Mouse (Mus musculus): Measurements from ENCODE around the gene Nlrp3. TPM values are rescaled to one million over a fixed set of nuclear protein-coding genes. Genes with fewer than 3 reads are reported as not detected.
A peak's percentile ranks its signal among the peaks of the same experiment; 100 is the strongest.

Gene Nlrp3
- polyA plus RNA-seq, 1 experiment from 2014 or later, result not detected

DNA sequence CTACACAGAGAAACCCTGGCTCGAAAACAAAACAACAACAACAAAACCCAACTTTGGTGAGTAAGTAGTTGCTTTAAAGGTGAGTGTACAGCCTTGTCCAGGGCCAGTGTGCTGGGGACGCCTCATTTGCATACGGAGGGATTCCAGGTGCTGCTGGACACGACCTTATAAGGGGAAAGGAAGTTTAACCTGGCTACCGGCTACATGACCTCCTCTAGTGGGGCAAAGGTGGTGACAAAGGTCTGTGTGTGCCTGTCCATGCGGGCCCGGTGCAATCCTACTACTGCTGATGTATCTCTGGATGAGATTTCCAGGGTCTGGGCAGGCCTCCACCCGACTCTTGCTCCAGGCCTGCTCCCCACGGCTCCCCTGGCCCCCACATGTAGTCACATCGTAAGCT, 28.6 kb upstream of the Nlrp3 start:
- H3K9me3 ChIP-seq (ENCODE audit: control insufficient read depth, low read length), result no peaks in the 10 kb centered on the region
- DNase-seq, result no peak
- H3K4me3 ChIP-seq (replicated peaks; ENCODE audit: low read depth, low read length), result no peak overlapping the region
- peaks cover 2% of the 10 kb centered on the region; the same call in 1 of the 2 replicates for H3K4me1 ChIP-seq (ENCODE audit: control insufficient read depth, insufficient read depth, low read length)
- WGBS, result 89% methylated on average over 10 of the region's 10 CpGs
- H3K27me3 ChIP-seq (ENCODE audit: control insufficient read depth, insufficient read depth, low read length), result no peaks in the 10 kb centered on the region
- no peak overlapping the region for H3K27ac ChIP-seq (replicated peaks; ENCODE audit: low read depth, low read length)
- H3K9ac ChIP-seq (replicated peaks; ENCODE audit: low read length), result no peak overlapping the region
- H3K4me2 ChIP-seq (ENCODE audit: low read length), result no peak overlapping the region
- no peak for ATAC-seq (ENCODE audit: low FRiP score, low TSS enrichment)
- 0 out of 2 replicates have a peak, but pooled peaks cover 11% of the 10 kb centered on the region for H3K36me3 ChIP-seq (ENCODE audit: control insufficient read depth, insufficient read depth, low read length)

GRCm38 (mm10) chr11:59513556-59513955, 27.8 kb upstream of the Nlrp3 start:
- H3K36me3 ChIP-seq (ENCODE audit: control insufficient read depth, insufficient read depth, low read length), result 0 out of 2 replicates have a peak, but pooled peaks cover 11% of the 10 kb centered on the region
- no peaks in the 10 kb centered on the region for H3K27me3 ChIP-seq (ENCODE audit: control insufficient read depth, insufficient read depth, low read length)
- H3K9ac ChIP-seq (replicated peaks; ENCODE audit: low read length), result no peak overlapping the region
- H3K9me3 ChIP-seq (ENCODE audit: control insufficient read depth, low read length), result no peaks in the 10 kb centered on the region
- H3K27ac ChIP-seq (replicated peaks; ENCODE audit: low read depth, low read length), result no peak overlapping the region
- DNase-seq, result peak; percentile 9
- WGBS, result 89% methylated on average over 3 of the region's 3 CpGs
- H3K4me2 ChIP-seq (ENCODE audit: low read length), result no peak overlapping the region
- H3K4me3 ChIP-seq (replicated peaks; ENCODE audit: low read depth, low read length), result no peak overlapping the region
- no peaks in the 10 kb centered on the region for H3K4me1 ChIP-seq (ENCODE audit: control insufficient read depth, insufficient read depth, low read length)
- ATAC-seq (ENCODE audit: low FRiP score, low TSS enrichment), result no peak

DNA sequence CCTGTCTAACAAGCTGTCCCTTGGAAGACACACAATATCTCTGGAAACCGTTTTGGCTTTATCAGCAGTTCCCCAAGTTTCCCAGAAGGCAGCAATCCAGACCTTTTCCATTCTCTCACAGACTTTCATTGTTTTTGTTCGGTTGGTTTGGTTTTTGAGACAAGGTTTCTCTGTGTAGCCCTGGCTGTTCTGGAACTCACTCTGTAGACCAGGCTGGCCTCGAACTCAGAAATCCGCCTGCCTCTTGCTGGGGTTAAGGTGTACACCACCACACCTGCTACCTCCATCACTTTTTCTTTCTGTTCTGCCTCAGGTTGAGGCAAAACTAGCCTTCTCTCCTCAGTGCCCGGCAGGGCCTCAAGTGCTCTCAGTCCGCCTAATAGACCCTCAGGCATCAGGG, 27.0 kb upstream of the Nlrp3 start:
- 81% methylated on average over 6 of the region's 6 CpGs for WGBS
- H3K9ac ChIP-seq (replicated peaks; ENCODE audit: low read length), result no peak overlapping the region
- no peaks in the 10 kb centered on the region for H3K4me1 ChIP-seq (ENCODE audit: control insufficient read depth, insufficient read depth, low read length)
- H3K27ac ChIP-seq (replicated peaks; ENCODE audit: low read depth, low read length), result no peak overlapping the region
- H3K4me3 ChIP-seq (replicated peaks; ENCODE audit: low read depth, low read length), result no peak overlapping the region
- DNase-seq (no peak), ATAC-seq (ENCODE audit: low FRiP score, low TSS enrichment) (no peak)
- no peak overlapping the region for H3K4me2 ChIP-seq (ENCODE audit: low read length)
- H3K36me3 ChIP-seq (ENCODE audit: control insufficient read depth, insufficient read depth, low read length), result 0 out of 2 replicates have a peak, but pooled peaks cover 11% of the 10 kb centered on the region
- H3K27me3 ChIP-seq (ENCODE audit: control insufficient read depth, insufficient read depth, low read length), result no peaks in the 10 kb centered on the region
- H3K9me3 ChIP-seq (ENCODE audit: control insufficient read depth, low read length), result no peaks in the 10 kb centered on the region

DNA sequence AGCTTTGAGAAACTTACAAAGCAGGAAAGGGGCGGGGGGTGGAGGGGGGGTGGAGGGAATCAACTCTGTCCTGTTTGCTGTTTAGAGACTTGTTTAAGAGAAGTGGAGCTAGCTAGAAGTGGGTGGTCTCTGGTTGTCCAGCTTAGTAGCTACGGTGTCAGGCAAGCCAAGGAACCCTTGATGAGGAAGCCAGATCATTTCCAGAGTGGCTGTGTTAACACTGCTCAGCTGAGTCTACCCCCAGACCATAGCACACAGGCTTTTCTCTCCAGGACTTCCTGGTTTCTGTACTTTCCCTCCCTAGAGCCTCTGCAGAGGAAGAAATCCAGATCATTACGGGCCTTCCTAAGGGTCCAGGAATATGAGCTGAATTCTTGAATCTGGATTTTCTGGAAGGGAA, 26.6 kb upstream of the Nlrp3 start:
- no peak overlapping the region for H3K27ac ChIP-seq (replicated peaks; ENCODE audit: low read depth, low read length)
- H3K9ac ChIP-seq (replicated peaks; ENCODE audit: low read length), result no peak overlapping the region
- H3K4me1 ChIP-seq (ENCODE audit: control insufficient read depth, insufficient read depth, low read length), result no peaks in the 10 kb centered on the region
- no peaks in the 10 kb centered on the region for H3K9me3 ChIP-seq (ENCODE audit: control insufficient read depth, low read length)
- H3K27me3 ChIP-seq (ENCODE audit: control insufficient read depth, insufficient read depth, low read length), result no peaks in the 10 kb centered on the region
- WGBS, result 89% methylated on average over 3 of the region's 3 CpGs
- DNase-seq, result no peak
- H3K4me2 ChIP-seq (ENCODE audit: low read length), result no peak overlapping the region
- no peak overlapping the region for H3K4me3 ChIP-seq (replicated peaks; ENCODE audit: low read depth, low read length)
- 0 out of 2 replicates have a peak, but pooled peaks cover 11% of the 10 kb centered on the region for H3K36me3 ChIP-seq (ENCODE audit: control insufficient read depth, insufficient read depth, low read length)
- no peak for ATAC-seq (ENCODE audit: low FRiP score, low TSS enrichment)

GRCm38 (mm10) chr11:59517441-59517840, 23.9 kb upstream of the Nlrp3 start:
- WGBS, result 91% methylated on average over 1 of the region's 1 CpGs
- Histone ChIP-seq H3K36me3 (ENCODE audit: control insufficient read depth, insufficient read depth, low read length) (no peaks in the 10 kb centered on the region), H3K9me3 (ENCODE audit: control insufficient read depth, low read length) (no peaks in the 10 kb centered on the region), H3K9ac (replicated peaks; ENCODE audit: low read length) (no peak overlapping the region), H3K4me3 (replicated peaks; ENCODE audit: low read depth, low read length) (no peak overlapping the region), H3K4me1 (ENCODE audit: control insufficient read depth, insufficient read depth, low read length) (no peaks in the 10 kb centered on the region), H3K4me2 (ENCODE audit: low read length) (no peak overlapping the region), H3K27ac (replicated peaks; ENCODE audit: low read depth, low read length) (no peak overlapping the region), H3K27me3 (ENCODE audit: control insufficient read depth, insufficient read depth, low read length) (no peaks in the 10 kb centered on the region)
- ATAC-seq (ENCODE audit: low FRiP score, low TSS enrichment) (no peak), DNase-seq (no peak)

DNA sequence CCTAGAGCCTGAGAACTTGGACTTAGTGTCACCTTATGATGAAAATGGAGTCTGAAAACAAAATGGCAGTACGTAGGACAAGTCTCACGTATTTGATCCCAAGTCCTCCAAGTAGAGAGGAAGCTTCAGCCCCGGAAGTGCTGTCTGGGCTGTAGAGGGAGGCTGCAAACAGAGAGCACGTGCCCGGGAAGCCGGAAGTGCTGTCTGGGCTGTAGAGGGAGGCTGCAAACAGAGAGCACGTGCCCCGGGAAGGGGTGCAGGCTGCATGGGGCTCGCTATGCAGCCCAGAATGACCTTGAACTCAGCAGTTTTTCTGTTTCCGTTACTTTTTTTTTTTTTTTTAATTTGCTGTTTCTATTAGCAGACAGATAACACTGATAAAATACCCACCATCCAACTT, 23.1 kb upstream of the Nlrp3 start:
- ATAC-seq (ENCODE audit: low FRiP score, low TSS enrichment) (no peak), DNase-seq (no peak)
- no peaks in the 10 kb centered on the region for H3K36me3 ChIP-seq (ENCODE audit: control insufficient read depth, insufficient read depth, low read length)
- no peaks in the 10 kb centered on the region for H3K27me3 ChIP-seq (ENCODE audit: control insufficient read depth, insufficient read depth, low read length)
- H3K9me3 ChIP-seq (ENCODE audit: control insufficient read depth, low read length), result no peaks in the 10 kb centered on the region
- no peak overlapping the region for H3K4me3 ChIP-seq (replicated peaks; ENCODE audit: low read depth, low read length)
- H3K9ac ChIP-seq (replicated peaks; ENCODE audit: low read length), result no peak overlapping the region
- WGBS, result 74% methylated on average over 10 of the region's 10 CpGs
- no peak overlapping the region for H3K4me2 ChIP-seq (ENCODE audit: low read length)
- no peaks in the 10 kb centered on the region for H3K4me1 ChIP-seq (ENCODE audit: control insufficient read depth, insufficient read depth, low read length)
- no peak overlapping the region for H3K27ac ChIP-seq (replicated peaks; ENCODE audit: low read depth, low read length)

GRCm38 (mm10) chr11:59519741-59520495, 21.4 kb upstream of the Nlrp3 start:
- Histone ChIP-seq H3K27ac (replicated peaks; ENCODE audit: low read depth, low read length) (no peak overlapping the region), H3K9ac (replicated peaks; ENCODE audit: low read length) (no peak overlapping the region), H3K9me3 (ENCODE audit: control insufficient read depth, low read length) (no peaks in the 10 kb centered on the region), H3K4me1 (ENCODE audit: control insufficient read depth, insufficient read depth, low read length) (no peaks in the 10 kb centered on the region), H3K4me2 (ENCODE audit: low read length) (no peak overlapping the region), H3K36me3 (ENCODE audit: control insufficient read depth, insufficient read depth, low read length) (no peaks in the 10 kb centered on the region), H3K27me3 (ENCODE audit: control insufficient read depth, insufficient read depth, low read length) (no peaks in the 10 kb centered on the region), H3K4me3 (replicated peaks; ENCODE audit: low read depth, low read length) (no peak overlapping the region)
- no peak for ATAC-seq (ENCODE audit: low FRiP score, low TSS enrichment)
- 78% methylated on average over 6 of the region's 6 CpGs for WGBS
- DNase-seq, result no peak

- Histone ChIP-seq H3K27me3 (ENCODE audit: control insufficient read depth, insufficient read depth, low read length) (no peaks in the 10 kb centered on the region), H3K4me3 (replicated peaks; ENCODE audit: low read depth, low read length) (no peak overlapping the region), H3K27ac (replicated peaks; ENCODE audit: low read depth, low read length) (no peak overlapping the region), H3K4me2 (ENCODE audit: low read length) (no peak overlapping the region), H3K4me1 (ENCODE audit: control insufficient read depth, insufficient read depth, low read length) (no peaks in the 10 kb centered on the region), H3K9me3 (ENCODE audit: control insufficient read depth, low read length) (no peaks in the 10 kb centered on the region), H3K36me3 (ENCODE audit: control insufficient read depth, insufficient read depth, low read length) (no peaks in the 10 kb centered on the region), H3K9ac (replicated peaks; ENCODE audit: low read length) (no peak overlapping the region)
- ATAC-seq (ENCODE audit: low FRiP score, low TSS enrichment), result no peak
- DNase-seq, result no peak
- 96% methylated on average over 2 of the region's 2 CpGs for whole genome bisulfite sequencing
Observed at GRCm38 (mm10) chr11:59524150-59524549, 17.2 kb upstream of the Nlrp3 start.

GRCm38 (mm10) chr11:59525237-59525636, 16.1 kb upstream of the Nlrp3 start:
- H3K9ac ChIP-seq (replicated peaks; ENCODE audit: low read length), result no peak overlapping the region
- no peak for ATAC-seq (ENCODE audit: low FRiP score, low TSS enrichment)
- DNase-seq, result peak; percentile 89
- H3K27me3 ChIP-seq (ENCODE audit: control insufficient read depth, insufficient read depth, low read length), result no peaks in the 10 kb centered on the region
- 13% methylated on average over 10 of the region's 10 CpGs for WGBS
- no peaks in the 10 kb centered on the region for H3K36me3 ChIP-seq (ENCODE audit: control insufficient read depth, insufficient read depth, low read length)
- no peak overlapping the region for H3K27ac ChIP-seq (replicated peaks; ENCODE audit: low read depth, low read length)
- H3K4me1 ChIP-seq (ENCODE audit: control insufficient read depth, insufficient read depth, low read length), result no peaks in the 10 kb centered on the region
- no peak overlapping the region for H3K4me2 ChIP-seq (ENCODE audit: low read length)
- H3K9me3 ChIP-seq (ENCODE audit: control insufficient read depth, low read length), result no peaks in the 10 kb centered on the region
- H3K4me3 ChIP-seq (replicated peaks; ENCODE audit: low read depth, low read length), result no peak overlapping the region

All from midbrain, embryonic 14.5 days (tissue).